Mouse (Mus musculus) hindbrain, embryonic 11.5 days (tissue): ENCODE results near the gene Aebp1. TPM values are rescaled to one million over a fixed set of nuclear protein-coding genes. Genes with fewer than 3 reads are reported as not detected.

Source experiments
- ATAC-seq: fragments of 200-750 bp; cut with Nextera tagmentation; 2 replicates; pipeline ENCODE4 v1.8.0; 2017; ENCODE audit warnings: mild to moderate bottlenecking, moderate TSS enrichment, moderate library complexity; ENCODE audit not compliant: low FRiP score
- DNase-seq: peaks from one replicate; pipeline ENCODE4 v3.0.0-alpha.2; 2015; ENCODE audit warnings: low spot score
- H3K27ac ChIP-seq: fragments of 300-500 bp; sonication (generic); 2 replicates; pipeline ENCODE4 v1.5.1; 2014; ENCODE audit warnings: mild to moderate bottlenecking, low read depth, low read length
- H3K27me3 ChIP-seq: fragments of 300-500 bp; sonication (generic); 2 replicates; pipeline ENCODE4 v1.6.1; 2014; ENCODE audit warnings: mild to moderate bottlenecking, low read length, moderate library complexity, mixed read lengths; ENCODE audit not compliant: control insufficient read depth, insufficient read depth
- H3K36me3 ChIP-seq: fragments of 300-500 bp; sonication (generic); 2 replicates; pipeline ENCODE4 v1.6.1; 2014; ENCODE audit warnings: mild to moderate bottlenecking, low read length, moderate library complexity, mixed read lengths; ENCODE audit not compliant: control insufficient read depth, insufficient read depth
- H3K4me1 ChIP-seq: fragments of 300-500 bp; sonication (generic); replicated peaks from 2 replicates; pipeline ENCODE4 v1.6.1; 2014; ENCODE audit warnings: low read length, mixed read lengths; ENCODE audit not compliant: control insufficient read depth, insufficient read depth
- H3K4me2 ChIP-seq: fragments of 300-500 bp; sonication (generic); replicated peaks from 2 replicates; pipeline ENCODE4 v1.6.1; 2014; ENCODE audit warnings: mild to moderate bottlenecking, low read depth, low read length
- H3K4me3 ChIP-seq: fragments of 300-500 bp; sonication (generic); 2 replicates; pipeline ENCODE4 v1.5.1; 2014; ENCODE audit warnings: low read depth, low read length
- H3K9ac ChIP-seq: fragments of 300-500 bp; sonication (generic); 2 replicates; pipeline ENCODE4 v1.6.1; 2014; ENCODE audit warnings: low read depth, low read length
- H3K9me3 ChIP-seq: fragments of 300-500 bp; sonication (generic); 2 replicates; pipeline ENCODE4 v1.6.1; 2016; ENCODE audit warnings: low read length; ENCODE audit not compliant: control insufficient read depth
- WGBS: fragments of 180-500 bp; shearing (Covaris S2); extraction: QIAGEN DNeasy Blood & Tissue Kit; methylation state at CpG from one replicate; pipeline ENCODE4 v1.1.7; 2014; 5-methylcytosine and 5-hydroxymethylcytosine counted together
- polyA plus RNA-seq: library from polyadenylated mRNA; unstranded; fragments of >200 nt; fragmentation: Nextera tagmentation; extraction: Ambion mirVana; gene quantifications from 2 replicates; pipeline ENCODE4 v1.2.1, GENCODE M21; 2014

Aebp1 gene
- polyA plus RNA-seq, 1 experiment from 2014 or later = 19.0 TPM

DNA sequence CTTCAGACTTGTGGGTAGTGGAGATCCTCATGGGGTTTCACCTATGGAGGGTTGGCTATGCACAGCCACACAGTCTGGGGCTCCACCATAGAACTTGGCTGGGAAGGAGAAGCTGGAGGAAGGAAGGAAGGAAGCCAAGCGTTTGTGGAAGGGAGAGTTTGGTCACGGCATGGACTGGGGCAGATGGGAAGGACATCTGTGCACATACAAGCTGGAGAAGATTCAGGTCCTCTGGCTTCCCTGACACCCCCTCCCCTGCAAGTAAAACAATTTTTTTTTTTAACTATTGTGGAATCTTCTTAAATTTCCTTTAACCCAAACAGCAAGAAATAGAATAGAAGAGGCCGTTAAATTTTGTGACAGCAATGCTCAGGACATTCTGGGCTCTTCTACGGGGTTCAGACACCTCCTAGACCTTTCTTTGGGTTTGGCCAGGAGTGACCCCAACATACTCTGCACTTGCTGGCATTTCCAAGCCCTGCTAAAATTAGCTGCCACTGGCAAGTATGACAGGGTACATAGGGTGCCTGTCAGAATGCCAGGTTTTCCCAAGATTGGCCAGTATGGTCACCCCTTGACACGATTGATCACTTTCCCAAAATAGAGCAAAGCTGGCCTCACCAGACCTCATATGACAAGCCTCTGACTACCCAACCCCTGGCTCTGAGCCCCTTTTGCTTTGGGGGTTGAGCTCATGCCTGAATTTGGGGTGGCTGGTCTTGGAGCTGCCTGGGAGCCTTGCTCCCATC, 53.9 kb downstream of the Aebp1 start:
- H3K9me3 ChIP-seq = no peaks in the 10 kb centered on the region
- no peaks in the 10 kb centered on the region for H3K36me3 ChIP-seq
- no peak overlapping the region for H3K27ac ChIP-seq
- DNase-seq (no peak), ATAC-seq (no peak)
- H3K27me3 ChIP-seq = no peaks in the 10 kb centered on the region
- WGBS = 86% methylated on average over 5 of the region's 5 CpGs
- no peak overlapping the region for H3K4me3 ChIP-seq
- H3K4me2 ChIP-seq = no peak overlapping the region
- H3K9ac ChIP-seq = no peak overlapping the region
- H3K4me1 ChIP-seq = no peaks in the 10 kb centered on the region

DNA sequence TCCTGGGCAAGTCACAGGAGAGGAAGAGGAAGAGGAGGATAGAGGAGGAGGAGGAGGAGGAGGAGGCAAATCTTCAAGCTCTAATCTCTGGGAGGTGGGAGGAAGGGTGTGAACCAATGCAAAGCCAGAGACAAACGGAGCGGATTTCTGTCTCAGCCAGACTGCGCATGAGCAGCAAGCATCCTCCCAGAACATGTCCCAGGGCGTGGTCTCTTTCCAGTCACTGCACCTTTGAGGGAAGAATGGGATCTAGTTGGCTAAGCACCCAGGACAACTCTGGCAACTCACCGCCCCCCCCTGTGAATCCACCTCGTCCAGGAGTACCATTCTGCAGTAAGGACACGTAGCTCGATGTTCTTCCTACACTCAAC, 54.4 kb downstream of the Aebp1 start:
- WGBS = 78% methylated on average over 8 of the region's 8 CpGs

DNA sequence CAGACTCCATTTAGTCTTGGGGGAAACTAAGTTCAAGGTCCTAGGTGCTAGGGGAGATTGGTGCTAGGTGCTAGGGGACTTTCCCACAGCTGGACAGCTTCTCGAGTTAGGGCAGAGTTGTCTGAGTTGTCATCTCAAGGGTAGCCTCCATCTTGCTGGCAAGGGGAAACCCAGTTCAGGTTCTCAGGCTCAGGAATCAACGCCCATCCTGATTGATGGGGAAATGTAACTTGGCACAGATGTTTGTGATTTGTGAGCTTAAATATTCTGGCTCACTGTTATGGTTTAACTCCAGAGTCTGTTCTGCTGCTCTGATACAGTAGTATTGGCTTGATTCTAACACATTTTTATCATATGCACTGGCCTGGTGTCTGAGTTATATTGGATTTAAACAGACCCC, 56.4 kb downstream of the Aebp1 start:
- DNase-seq = no peak
- no peaks in the 10 kb centered on the region for H3K27me3 ChIP-seq
- H3K9me3 ChIP-seq = no peaks in the 10 kb centered on the region

More for the DNA sequence above, 54.4 kb downstream of the Aebp1 start:
- H3K4me1 ChIP-seq = no peaks in the 10 kb centered on the region
- no peak overlapping the region for H3K4me2 ChIP-seq
- H3K9ac ChIP-seq = no peak overlapping the region
- ATAC-seq (no peak), DNase-seq (no peak)
- H3K27me3 ChIP-seq = no peaks in the 10 kb centered on the region
- H3K36me3 ChIP-seq = no peaks in the 10 kb centered on the region
- no peak overlapping the region for H3K4me3 ChIP-seq
- H3K9me3 ChIP-seq = no peaks in the 10 kb centered on the region
- no peak overlapping the region for H3K27ac ChIP-seq

DNA sequence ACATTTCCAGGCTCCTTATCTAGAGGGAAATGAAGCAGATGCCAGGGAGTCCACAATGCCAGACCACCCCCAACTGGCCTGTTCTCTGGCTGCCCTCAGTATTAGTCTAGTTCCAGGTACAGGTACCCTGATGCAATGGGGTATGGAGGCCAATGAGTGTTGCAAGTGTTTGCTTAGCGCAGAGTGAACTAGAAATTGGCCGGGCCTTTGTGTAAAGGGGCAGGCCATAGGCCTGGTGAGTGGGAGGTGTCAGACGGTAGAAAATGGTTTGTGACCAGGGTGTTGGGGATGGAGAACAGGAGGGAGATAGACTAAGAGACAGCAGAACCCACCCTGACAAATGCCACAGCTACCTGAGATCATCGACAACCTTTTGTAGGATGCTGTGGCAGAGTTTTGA, 57.9 kb downstream of the Aebp1 start:
- WGBS = 89% methylated on average over 4 of the region's 4 CpGs
- no peak overlapping the region for H3K4me3 ChIP-seq
- H3K4me2 ChIP-seq = no peak overlapping the region
- no peaks in the 10 kb centered on the region for H3K9me3 ChIP-seq
- no peaks in the 10 kb centered on the region for H3K36me3 ChIP-seq
- H3K27ac ChIP-seq = no peak overlapping the region
- no peaks in the 10 kb centered on the region for H3K27me3 ChIP-seq
- DNase-seq = no peak
- no peaks in the 10 kb centered on the region for H3K4me1 ChIP-seq
- no peak for ATAC-seq
- no peak overlapping the region for H3K9ac ChIP-seq

More for the DNA sequence above, 56.4 kb downstream of the Aebp1 start:
- no peak for ATAC-seq
- 73% methylated on average over 2 of the region's 2 CpGs for WGBS
- H3K4me3 ChIP-seq = no peak overlapping the region
- H3K36me3 ChIP-seq = no peaks in the 10 kb centered on the region
- no peak overlapping the region for H3K27ac ChIP-seq
- H3K9ac ChIP-seq = no peak overlapping the region
- H3K4me1 ChIP-seq = no peaks in the 10 kb centered on the region
- no peak overlapping the region for H3K4me2 ChIP-seq

DNA sequence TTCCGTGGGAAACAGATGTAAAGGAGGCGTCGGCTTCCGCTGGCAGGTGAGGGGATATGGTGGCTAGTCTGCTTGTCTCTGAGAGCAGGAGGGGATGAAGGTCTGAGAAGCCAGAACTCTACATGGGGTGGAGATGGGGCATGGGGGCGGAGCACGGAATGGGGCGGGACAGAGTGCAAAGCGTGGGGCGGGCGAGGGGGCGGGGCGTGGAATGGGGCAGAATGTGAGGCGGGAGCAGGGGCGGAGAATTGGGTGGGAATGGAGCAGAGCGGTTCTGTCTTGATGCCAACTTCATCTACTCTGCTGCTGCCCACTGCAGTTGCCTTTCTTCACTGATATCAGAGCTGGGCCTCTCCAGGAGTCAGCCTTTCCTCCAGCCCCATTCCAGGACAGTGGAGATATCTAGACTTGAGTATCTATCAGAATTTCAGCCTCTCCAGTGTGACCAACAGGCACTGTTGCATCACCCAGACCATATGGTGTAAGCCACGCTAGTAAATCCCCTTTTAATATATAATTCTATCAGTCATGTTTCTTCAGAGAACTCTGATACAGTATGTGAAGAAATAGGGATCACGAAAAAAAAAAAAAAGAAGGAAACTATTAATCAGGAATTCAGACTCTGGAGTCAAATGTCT, 58.7 kb downstream of the Aebp1 start:
- Histone ChIP-seq H3K36me3 (no peaks in the 10 kb centered on the region), H3K9me3 (no peaks in the 10 kb centered on the region), H3K9ac (no peak overlapping the region), H3K27ac (no peak overlapping the region), H3K4me3 (no peak overlapping the region), H3K27me3 (no peaks in the 10 kb centered on the region), H3K4me2 (no peak overlapping the region), H3K4me1 (no peaks in the 10 kb centered on the region)
- ATAC-seq = no peak
- DNase-seq = no peak
- WGBS = 36% methylated on average over 15 of the region's 17 CpGs

Other genes starting within 250 kb of the Aebp1 start
- 164 and 170 TPM in 2 replicates for gene Mrps24, start 146.3 kb upstream of the Aebp1 start, polyA plus RNA-seq
- 8.4 and 9.6 TPM in 2 replicates for gene Urgcp, start 99.6 kb upstream of the Aebp1 start, polyA plus RNA-seq
- gene Dbnl, start 73.5 kb upstream of the Aebp1 start, polyA plus RNA-seq = 141 and 144 TPM in 2 replicates
- 7.9 and 8.5 TPM in 2 replicates for gene Pgam2, start 58.2 kb upstream of the Aebp1 start, polyA plus RNA-seq
- gene Polm, start 23.9 kb upstream of the Aebp1 start, polyA plus RNA-seq = 5.6 and 6.9 TPM in 2 replicates
- gene Pold2, start 16.3 kb downstream of the Aebp1 start, polyA plus RNA-seq = 78.4 and 86.3 TPM in 2 replicates
- gene Myl7, start 36.8 kb downstream of the Aebp1 start, polyA plus RNA-seq = 0.31 and 2.4 TPM in 2 replicates
- 2.9 and 3.0 TPM in 2 replicates for gene Gck, start 88.1 kb downstream of the Aebp1 start, polyA plus RNA-seq
- gene Ykt6, start 93.7 kb downstream of the Aebp1 start, polyA plus RNA-seq = 30.2 and 31.9 TPM in 2 replicates
- 3.4 and 3.6 TPM in 2 replicates for gene Camk2b, start 204.4 kb downstream of the Aebp1 start, polyA plus RNA-seq